Mouse (Mus musculus) lung, embryonic 15.5 days (tissue): ENCODE data around the gene Clic1. TPM values are rescaled to one million over a fixed set of nuclear protein-coding genes. Genes with fewer than 3 reads are reported as not detected.
A peak's percentile ranks its signal among the peaks of the same experiment; 100 is the strongest.
"Not testable (repeated sequence)": the region's sequence is repeated elsewhere in the genome, so short reads cannot be mapped to it uniquely, and the experiment has no call there.

Experiments used
- ATAC-seq: fragments of 200-750 bp; cut with Nextera tagmentation; 2 replicates; pipeline ENCODE4 v1.8.0; 2017; ENCODE audit warnings: moderate number of reproducible peaks, borderline replicate concordance; ENCODE audit not compliant: low FRiP score, low TSS enrichment; ENCODE audit errors: extremely low read depth
- H3K27ac ChIP-seq: fragments of 300-500 bp; sonication (generic); 2 replicates; pipeline ENCODE4 v1.5.1; 2015; ENCODE audit warnings: moderate library complexity, mild to moderate bottlenecking, inconsistent platforms
- H3K27me3 ChIP-seq: fragments of 300-500 bp; sonication (generic); 2 replicates; pipeline ENCODE4 v1.6.1; 2015; ENCODE audit warnings: inconsistent platforms
- H3K36me3 ChIP-seq: fragments of 300-500 bp; sonication (generic); 2 replicates; pipeline ENCODE4 v1.6.1; 2015; ENCODE audit warnings: inconsistent platforms
- H3K4me1 ChIP-seq: fragments of 300-500 bp; sonication (generic); 2 replicates; pipeline ENCODE4 v1.6.1; 2015; ENCODE audit warnings: inconsistent platforms
- H3K4me2 ChIP-seq: fragments of 300-500 bp; sonication (generic); 2 replicates; pipeline ENCODE4 v1.6.1; 2015; ENCODE audit warnings: inconsistent platforms, mild to moderate bottlenecking, moderate library complexity
- H3K4me3 ChIP-seq: fragments of 300-500 bp; sonication (generic); 2 replicates; pipeline ENCODE4 v1.5.1; 2015; ENCODE audit warnings: mild to moderate bottlenecking, inconsistent platforms
- H3K9ac ChIP-seq: fragments of 300-500 bp; sonication (generic); 2 replicates; pipeline ENCODE4 v1.6.1; 2015; ENCODE audit warnings: inconsistent platforms
- H3K9me3 ChIP-seq: fragments of 300-500 bp; sonication (generic); 2 replicates; pipeline ENCODE4 v1.6.1; 2016; ENCODE audit warnings: inconsistent platforms
- WGBS: fragments of 180-500 bp; shearing (Covaris S2); methylation state at CpG from one replicate; pipeline ENCODE4 v1.1.7; 2015; 5-methylcytosine and 5-hydroxymethylcytosine counted together
- polyA plus RNA-seq: library from polyadenylated mRNA; unstranded; fragments of >200 nt; fragmentation: Nextera tagmentation; extraction: Ambion mirVana; gene quantifications from 2 replicates; pipeline ENCODE4 v1.2.1, GENCODE M21; 2015

The Clic1 gene
- polyA plus RNA-seq, 1 experiment from 2014 or later: 300 TPM

- H3K4me3 ChIP-seq: no peak overlapping the region
- H3K36me3 ChIP-seq: no peaks in the 10 kb centered on the region
- no peak for ATAC-seq
- H3K4me1 ChIP-seq: peaks cover 8% of the 10 kb centered on the region
- H3K4me2 ChIP-seq: no peak overlapping the region
- no peak overlapping the region for H3K27ac ChIP-seq
- no peak overlapping the region for H3K9ac ChIP-seq
- 66% methylated on average over 8 of the region's 8 CpGs for WGBS
- no peaks in the 10 kb centered on the region for H3K9me3 ChIP-seq
- H3K27me3 ChIP-seq: no peaks in the 10 kb centered on the region
These were observed 17.4 kb upstream of the Clic1 start for GRCm38 (mm10) chr17:35032323-35032870.

GRCm38 (mm10) chr17:35033703-35034102 lies 16.1 kb upstream of the Clic1 start:
- H3K27me3 ChIP-seq: not testable (repeated sequence)

GRCm38 (mm10) chr17:35034896-35035295 lies 14.9 kb upstream of the Clic1 start:
- H3K4me1 ChIP-seq: peaks cover 1% of the 10 kb centered on the region; the same call in 1 of the 2 replicates
- H3K27ac ChIP-seq: no peak overlapping the region
- no peak overlapping the region for H3K4me2 ChIP-seq
- no peaks in the 10 kb centered on the region for H3K27me3 ChIP-seq
- no peaks in the 10 kb centered on the region for H3K9me3 ChIP-seq
- no peak overlapping the region for H3K9ac ChIP-seq
- WGBS: 64% methylated on average over 6 of the region's 6 CpGs
- no peak overlapping the region for H3K4me3 ChIP-seq
- no peaks in the 10 kb centered on the region for H3K36me3 ChIP-seq
- no peak for ATAC-seq

More at GRCm38 (mm10) chr17:35033703-35034102, 16.1 kb upstream of the Clic1 start:
- not testable (repeated sequence) for ATAC-seq, H3K27ac ChIP-seq, H3K9me3 ChIP-seq, H3K9ac ChIP-seq, H3K4me3 ChIP-seq, H3K4me2 ChIP-seq, H3K4me1 ChIP-seq, H3K36me3 ChIP-seq
- 61% methylated on average over 1 of the region's 1 CpGs for WGBS

- Histone ChIP-seq H3K4me1 (peaks cover 5% of the 10 kb centered on the region; the same call in 1 of the 2 replicates), H3K27me3 (no peaks in the 10 kb centered on the region), H3K36me3 (no peaks in the 10 kb centered on the region), H3K9me3 (no peaks in the 10 kb centered on the region), H3K9ac (no peak overlapping the region), H3K4me3 (no peak overlapping the region), H3K4me2 (no peak overlapping the region), H3K27ac (no peak overlapping the region)
- WGBS: 75% methylated on average over 11 of the region's 11 CpGs
- ATAC-seq: no peak
These were observed 10.5 kb upstream of the Clic1 start for GRCm38 (mm10) chr17:35039121-35039873.

GRCm38 (mm10) chr17:35043794-35044193 lies 6.0 kb upstream of the Clic1 start:
- WGBS: 71% methylated on average over 4 of the region's 4 CpGs
- Histone ChIP-seq H3K9me3 (no peaks in the 10 kb centered on the region), H3K27ac (peak overlapping the region; percentile 4; the same call in 1 of the 2 replicates), H3K36me3 (no peaks in the 10 kb centered on the region), H3K4me2 (no peak overlapping the region), H3K27me3 (no peaks in the 10 kb centered on the region), H3K4me3 (no peak overlapping the region), H3K4me1 (peaks cover 37% of the 10 kb centered on the region), H3K9ac (no peak overlapping the region)
- no peak for ATAC-seq

- peaks cover 50% of the 10 kb centered on the region for H3K4me1 ChIP-seq
- H3K9me3 ChIP-seq: no peaks in the 10 kb centered on the region
- WGBS: 70% methylated on average over 7 of the region's 7 CpGs
- H3K36me3 ChIP-seq: no peaks in the 10 kb centered on the region
- H3K4me3 ChIP-seq: peak overlapping the region; percentile 46
- no peak for ATAC-seq
- H3K9ac ChIP-seq: peak overlapping the region; percentile 68
- H3K27me3 ChIP-seq: no peaks in the 10 kb centered on the region
- H3K4me2 ChIP-seq: peak overlapping the region; percentile 84
- peak overlapping the region; percentile 89 for H3K27ac ChIP-seq
These were observed 4.6 kb upstream of the Clic1 start for GRCm38 (mm10) chr17:35044904-35045806.

- peak overlapping the region; percentile 68 for H3K9ac ChIP-seq
- peak overlapping the region; percentile 84 for H3K4me2 ChIP-seq
- H3K27me3 ChIP-seq: no peaks in the 10 kb centered on the region
- H3K36me3 ChIP-seq: no peaks in the 10 kb centered on the region
- peak; percentile 74 for ATAC-seq
- peaks cover 50% of the 10 kb centered on the region for H3K4me1 ChIP-seq
- peak overlapping the region; percentile 46 for H3K4me3 ChIP-seq
- no peaks in the 10 kb centered on the region for H3K9me3 ChIP-seq
- 3% methylated on average over 40 of the region's 48 CpGs for WGBS
- H3K27ac ChIP-seq: peak overlapping the region; percentile 89
These were observed 3.7 kb upstream of the Clic1 start for GRCm38 (mm10) chr17:35045807-35046680.

- no peaks in the 10 kb centered on the region for H3K27me3 ChIP-seq
- peak within 1 kb of the TSS; percentile 46 for H3K4me3 ChIP-seq
- H3K9me3 ChIP-seq: no peaks in the 10 kb centered on the region
- peak; percentile 93 for ATAC-seq
- H3K9ac ChIP-seq: peak within 1 kb of the TSS; percentile 68
- peaks cover 52% of the 10 kb centered on the region for H3K4me1 ChIP-seq
- H3K4me2 ChIP-seq: peak within 1 kb of the TSS; percentile 84
- 1% methylated on average over 32 of the region's 33 CpGs for WGBS
- no peaks in the 10 kb centered on the region for H3K36me3 ChIP-seq
- peak within 1 kb of the TSS; percentile 99 for H3K27ac ChIP-seq
These were observed 2.9 kb upstream of the Clic1 start, which contains the start of gene Msh5 for GRCm38 (mm10) chr17:35046681-35047455. Gene Msh5, minus strand, starts transcription at chr17:35046745.

GRCm38 (mm10) chr17:35047688-35048087 lies 2.1 kb upstream of the Clic1 start:
- WGBS: 51% methylated on average over 1 of the region's 1 CpGs
- Histone ChIP-seq H3K4me3 (no peak overlapping the region), H3K9me3 (no peaks in the 10 kb centered on the region), H3K4me1 (peaks cover 60% of the 10 kb centered on the region), H3K4me2 (peak overlapping the region; percentile 28), H3K27me3 (no peaks in the 10 kb centered on the region), H3K36me3 (peaks cover 5% of the 10 kb centered on the region), H3K9ac (no peak overlapping the region), H3K27ac (peak overlapping the region; percentile 99)
- ATAC-seq: no peak

- 22% methylated on average over 11 of the region's 11 CpGs for WGBS
- Histone ChIP-seq H3K36me3 (peaks cover 12% of the 10 kb centered on the region), H3K9me3 (no peaks in the 10 kb centered on the region), H3K4me3 (no peak overlapping the region), H3K27me3 (no peaks in the 10 kb centered on the region), H3K4me2 (peak overlapping the region; percentile 94), H3K27ac (peak overlapping the region; percentile 99), H3K4me1 (peaks cover 64% of the 10 kb centered on the region), H3K9ac (no peak overlapping the region)
- ATAC-seq: no peak
These were observed 1.4 kb upstream of the Clic1 start for GRCm38 (mm10) chr17:35048149-35048931.
